Mouse (Mus musculus) thymus, postnatal 14 days (tissue): Measurements from ENCODE around the gene Zup1.
A peak's percentile ranks its signal among the peaks of the same experiment; 100 is the strongest.
"Not testable (repeated sequence)": the region's sequence is repeated elsewhere in the genome, so short reads cannot be mapped to it uniquely, and the experiment has no call there.

Experiments used
- DNase-seq: peaks from one replicate; pipeline ENCODE4 v3.0.0; 2021

Zup1 gene

DNA sequence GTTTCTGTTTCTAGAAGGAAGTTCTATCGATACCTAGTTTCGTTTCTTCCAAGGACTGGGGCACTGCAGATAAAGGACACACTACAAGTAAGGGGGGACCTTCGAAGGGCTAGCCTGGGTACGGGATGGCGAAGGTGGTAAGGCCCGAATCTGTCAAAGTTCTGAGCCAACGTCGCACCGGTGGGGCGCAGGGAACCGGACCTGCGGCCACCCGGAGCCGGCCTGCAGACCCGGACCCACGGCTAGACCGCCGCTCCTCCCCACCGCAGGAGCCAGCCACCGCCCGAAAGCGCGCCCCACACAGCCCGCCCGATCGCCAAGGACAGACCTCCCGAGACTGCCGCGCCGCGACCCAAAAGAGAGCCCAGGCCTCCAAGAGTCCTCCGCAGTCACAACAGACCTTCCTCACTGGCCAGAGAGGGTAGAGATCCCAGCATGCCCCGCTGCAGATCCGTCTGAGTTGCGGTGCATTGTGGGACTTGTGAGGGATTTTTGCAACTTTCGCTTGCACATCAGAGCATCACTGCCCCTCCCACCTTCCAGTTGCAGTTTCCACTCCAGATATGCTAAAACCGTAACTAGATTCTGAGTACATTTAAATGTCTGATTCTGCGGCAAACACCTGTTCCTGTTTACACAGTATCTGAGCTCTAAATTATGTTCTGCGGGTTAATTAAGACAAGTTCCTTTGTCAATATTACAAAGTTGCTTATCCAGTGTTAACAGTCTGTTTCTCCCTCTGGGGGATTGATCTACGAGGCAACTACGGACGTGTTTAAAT is at the start of gene Zup1:
Zup1 (minus strand) TSS at position 467 of the 781 bp plus-strand sequence.
- DNase-seq = peak; percentile 89

GRCm38 (mm10) chr10:33998397-33998796 is 47.3 kb upstream of the Zup1 start:
- no peak for DNase-seq

GRCm38 (mm10) chr10:33996686-33997085 is 45.6 kb upstream of the Zup1 start:
- DNase-seq = not testable (repeated sequence)

DNA sequence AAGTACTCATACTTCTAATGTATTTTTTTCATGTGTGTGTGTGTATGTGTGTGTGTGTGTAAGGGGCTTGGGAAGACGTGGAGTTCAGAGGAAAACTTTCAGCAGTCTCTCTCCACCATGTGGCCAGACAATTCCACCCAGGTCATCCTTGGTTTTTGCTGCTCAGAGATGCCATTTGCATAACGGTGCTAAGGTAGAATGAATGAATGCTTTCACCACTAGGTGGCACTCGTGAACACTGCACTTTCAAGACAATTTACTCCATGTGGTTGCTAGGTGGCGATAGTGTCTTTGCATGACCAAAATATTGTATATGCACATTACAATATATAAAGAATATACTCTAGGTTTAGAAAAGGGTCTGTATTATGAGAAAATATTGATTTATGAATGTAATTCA is 35.7 kb upstream of the Zup1 start:
- peak; percentile 70 for DNase-seq

DNA sequence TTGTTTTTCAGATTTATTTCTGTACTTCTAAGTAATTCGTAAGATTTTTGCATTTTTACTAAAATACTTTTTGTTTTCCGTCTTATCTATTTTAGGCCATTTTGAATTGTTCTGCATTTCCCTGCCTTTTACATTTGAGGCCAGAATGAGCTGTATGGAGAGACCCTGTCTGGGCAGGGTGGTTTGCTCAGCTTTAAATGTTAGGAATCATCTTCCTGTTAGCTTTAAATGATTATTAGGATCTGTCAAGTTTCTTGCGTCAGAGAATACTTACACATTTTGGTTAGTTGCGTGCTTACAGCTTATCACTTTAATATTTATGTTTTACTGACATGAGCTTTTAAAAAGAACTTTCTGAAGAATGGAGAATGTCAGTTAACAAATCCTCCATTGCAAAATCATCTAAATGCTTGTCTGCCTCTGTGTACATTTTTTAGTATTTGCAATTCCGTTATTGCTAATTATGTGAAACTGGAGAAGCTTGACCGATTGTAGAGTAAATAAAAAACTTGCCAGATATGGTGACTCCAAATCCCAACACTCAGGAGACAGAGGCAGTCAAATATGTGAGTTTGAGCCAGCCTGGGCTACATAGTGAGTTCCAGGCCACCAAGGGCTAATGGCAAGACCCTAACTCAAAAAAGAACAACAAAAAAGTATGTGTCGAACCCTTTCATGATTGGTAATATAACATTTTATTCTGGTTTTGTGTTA is 23.9 kb upstream of the Zup1 start:
- no peak for DNase-seq

DNA sequence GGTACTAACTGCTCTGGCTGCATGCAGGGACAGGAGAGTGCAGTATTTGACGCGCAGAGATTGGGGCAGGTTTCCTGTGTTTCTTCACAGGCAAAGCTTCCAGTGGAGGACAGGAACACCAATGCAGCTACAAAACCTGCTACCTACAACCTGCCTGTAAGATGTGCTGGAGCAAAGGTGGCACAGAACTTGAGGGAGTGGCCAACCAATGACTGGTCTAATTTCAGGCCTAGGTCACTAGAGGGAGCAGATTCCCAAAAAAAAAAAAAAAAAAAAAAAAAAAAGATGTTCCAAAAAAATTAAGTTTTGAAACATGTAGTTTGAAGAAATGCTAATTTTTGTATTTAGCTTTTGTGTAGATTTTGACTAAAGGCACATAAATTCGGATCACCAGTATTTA is 1.4 kb upstream of the Zup1 start:
- DNase-seq = peak; percentile 3

GRCm38 (mm10) chr10:33946336-33946735 is 4.7 kb downstream of the Zup1 start:
- no peak for DNase-seq

DNA sequence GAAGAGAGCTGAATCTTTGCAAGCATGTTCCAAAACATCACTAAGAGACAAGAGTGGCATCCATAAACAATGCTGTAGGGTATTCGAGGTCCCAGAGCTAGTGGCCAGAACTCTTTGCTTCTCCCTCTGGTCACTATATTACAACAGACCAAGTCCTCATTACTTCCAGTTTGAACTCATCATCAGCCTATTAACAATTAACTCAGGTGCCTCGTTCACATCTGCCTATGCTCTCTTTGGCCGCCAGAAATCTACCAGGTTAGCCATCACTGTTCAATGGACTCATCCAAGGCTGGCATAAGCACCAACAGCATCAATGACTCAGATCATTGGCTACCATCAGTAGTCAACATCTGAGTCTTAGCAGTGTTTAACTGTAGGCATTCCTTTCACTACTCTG is 5.7 kb downstream of the Zup1 start:
- DNase-seq = no peak

- no peak for DNase-seq
Observed at GRCm38 (mm10) chr10:33940702-33941101, 10.4 kb downstream of the Zup1 start.

DNA sequence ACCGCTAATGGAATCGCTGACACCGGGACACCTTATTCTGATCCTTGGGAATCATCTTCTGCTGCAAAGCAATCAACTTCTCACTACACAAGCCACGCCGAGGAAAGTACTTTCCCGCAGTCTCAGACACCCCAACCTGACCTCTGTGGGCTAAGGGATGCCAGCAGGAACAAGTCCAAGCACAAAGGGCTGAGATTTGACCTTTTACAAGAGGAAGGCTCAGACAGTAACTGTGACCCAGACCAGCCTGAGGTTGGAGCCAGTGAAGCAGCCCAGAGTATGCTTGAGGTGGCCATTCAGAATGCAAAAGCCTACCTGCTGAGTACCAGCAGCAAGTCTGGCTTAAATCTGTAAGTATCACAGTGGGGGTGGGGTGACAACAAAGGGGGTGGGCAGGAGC is 45.6 kb downstream of the Zup1 start:
- DNase-seq = no peak

DNA sequence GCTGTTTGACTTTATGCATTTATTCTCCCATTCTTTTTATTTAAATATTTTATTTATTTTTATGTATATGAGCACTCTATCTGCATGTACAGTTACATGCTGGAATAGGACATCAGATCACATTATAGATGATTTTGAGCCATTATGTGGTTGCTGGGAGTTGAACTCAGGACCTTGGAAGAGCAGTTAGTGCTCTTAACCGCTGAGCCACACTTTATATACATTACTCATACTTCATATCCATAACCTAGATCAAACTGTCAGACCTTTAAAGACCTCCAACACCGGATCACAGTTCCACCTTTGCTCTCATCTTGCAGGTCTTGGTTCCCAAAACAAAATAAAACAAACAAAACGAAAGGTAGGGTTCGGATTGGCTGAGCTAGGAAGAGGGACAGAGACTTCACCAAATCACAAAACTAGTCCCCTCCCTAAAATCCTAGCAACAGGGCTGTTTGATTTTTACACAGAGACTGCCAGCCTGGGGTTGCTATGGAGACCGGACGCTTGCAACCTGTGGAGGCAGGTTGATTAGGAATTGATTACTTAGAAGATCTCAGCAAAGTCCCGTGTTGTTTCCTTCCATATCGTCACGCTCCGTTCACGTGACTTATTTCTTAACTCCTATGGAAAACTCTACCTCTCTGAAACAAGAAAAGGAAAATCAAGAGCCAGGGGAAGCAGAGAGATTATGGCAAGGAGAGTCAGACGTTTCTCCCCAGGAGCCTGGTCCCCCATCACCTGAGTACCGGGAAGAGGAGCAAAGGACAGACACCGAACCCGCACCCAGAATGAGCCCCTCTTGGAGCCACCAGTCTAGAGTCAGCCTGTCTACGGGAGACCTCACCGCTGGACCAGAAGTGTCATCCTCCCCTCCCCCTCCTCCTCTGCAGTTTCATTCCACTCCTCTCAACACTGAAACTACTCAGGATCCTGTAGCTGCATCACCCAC is 46.3 kb downstream of the Zup1 start, which contains the start of gene Rsph4a:
Rsph4a (plus strand) TSS at position 582 of the 952 bp plus-strand sequence.
- no peak for DNase-seq

- not testable (repeated sequence) for DNase-seq
Observed at GRCm38 (mm10) chr10:33901520-33901919, 49.5 kb downstream of the Zup1 start.

- not testable (repeated sequence) for DNase-seq
Observed at GRCm38 (mm10) chr10:33882411-33882810, 68.7 kb downstream of the Zup1 start.

GRCm38 (mm10) chr10:33872672-33873398 is 78.2 kb downstream of the Zup1 start:
- no peak for DNase-seq

- DNase-seq = no peak
Observed at GRCm38 (mm10) chr10:33870441-33870840, 80.6 kb downstream of the Zup1 start.
